Mouse (Mus musculus): Measurements from ENCODE around the gene Anapc2. TPM values are rescaled to one million over a fixed set of nuclear protein-coding genes. Genes with fewer than 3 reads are reported as not detected.

The Anapc2 gene
- total and polyA plus RNA-seq, 2 experiments from 2014 or later = 41.0 to 48.6 TPM

DNA sequence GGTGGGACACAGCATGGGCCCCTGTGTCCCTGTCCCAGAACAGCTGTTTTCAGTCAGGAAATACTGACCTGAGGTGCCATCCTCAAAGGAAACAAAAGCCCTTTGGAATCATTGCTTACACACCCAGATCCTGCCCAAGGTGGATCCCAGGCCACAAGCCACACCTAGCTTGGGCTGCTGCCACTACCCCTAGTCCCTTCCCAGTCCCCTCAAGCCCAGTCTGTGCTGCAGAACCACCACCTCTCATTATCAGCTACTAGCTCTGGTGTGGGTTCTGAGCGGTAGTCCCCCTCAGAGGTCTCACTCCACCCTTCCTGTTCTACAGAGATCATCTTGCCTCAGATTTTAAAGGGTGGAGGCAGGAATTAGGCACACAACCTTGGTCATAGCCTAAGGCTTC, 14.0 kb downstream of the Anapc2 start:
- peaks cover 34% of the 10 kb centered on the region for H3K27me3 ChIP-seq (ENCODE audit: control insufficient read depth, insufficient read depth, low read length)
- H3K9ac ChIP-seq (replicated peaks; ENCODE audit: low read depth, low read length) = no peak overlapping the region
- H3K27ac ChIP-seq (ENCODE audit: low read depth) = no peak overlapping the region
- H3K9me3 ChIP-seq (replicated peaks; ENCODE audit: control insufficient read depth, low read length) = no peaks in the 10 kb centered on the region
- H3K4me1 ChIP-seq (ENCODE audit: control insufficient read depth, insufficient read depth) = peaks cover 11% of the 10 kb centered on the region
- H3K4me3 ChIP-seq (ENCODE audit: low read depth, low read length) = no peak overlapping the region
- no peak for ATAC-seq (ENCODE audit: insufficient read depth, low read depth)
- WGBS = 53% methylated on average over 1 of the region's 1 CpGs
- peaks cover 44% of the 10 kb centered on the region for H3K36me3 ChIP-seq (replicated peaks; ENCODE audit: control insufficient read depth, insufficient read depth, low read length)
- TF ChIP-seq CTCF (IDR thresholded peaks at IDR 0.05; ENCODE audit: low read depth) (no peak), EP300 (IDR thresholded peaks at IDR 0.05; ENCODE audit: low read depth) (no peak)
- no peak for DNase-seq (ENCODE audit: low spot score)
- no peak overlapping the region for H3K4me2 ChIP-seq (ENCODE audit: low read depth, low read length)

DNA sequence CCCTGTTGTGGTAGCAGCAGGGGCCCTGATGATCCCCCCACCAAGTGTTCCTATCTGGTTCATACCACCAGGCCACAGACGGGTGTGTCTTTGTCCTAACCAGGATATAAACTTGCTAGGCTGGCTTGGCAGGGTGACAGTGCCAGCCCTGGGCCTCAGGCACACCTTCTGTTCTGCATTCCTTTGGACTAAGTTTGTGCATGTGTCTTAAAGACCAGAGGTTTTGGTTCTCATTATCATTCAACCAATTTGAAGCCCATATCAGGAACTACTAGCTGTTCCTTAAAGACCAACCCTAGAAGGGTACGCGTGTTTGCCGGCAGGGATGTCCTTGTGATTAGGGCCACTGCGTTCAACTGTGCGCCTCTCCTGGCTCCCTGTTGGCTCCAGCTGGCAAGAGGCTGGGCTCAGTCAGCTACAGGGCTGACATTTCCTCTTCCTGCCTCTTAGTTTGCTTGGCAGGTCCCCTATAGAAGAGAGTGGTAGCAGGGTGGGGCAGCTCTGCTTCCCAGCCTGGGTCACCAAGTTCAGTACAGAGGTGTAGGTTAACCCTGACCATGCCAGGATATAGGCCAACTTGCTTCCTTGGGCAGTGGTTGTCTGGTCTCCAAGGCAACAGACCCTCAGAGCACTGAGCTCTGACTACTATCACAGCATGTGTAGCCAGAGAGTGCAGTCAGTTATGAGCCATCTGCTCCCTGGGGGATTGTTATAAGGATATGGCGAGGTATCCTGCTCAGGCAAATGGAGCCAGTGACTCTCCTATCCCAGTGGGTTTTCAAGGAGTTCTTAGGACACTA, 14.8 kb downstream of the Anapc2 start:
- DNase-seq (ENCODE audit: low spot score) = no peak
- peaks cover 40% of the 10 kb centered on the region for H3K36me3 ChIP-seq (replicated peaks; ENCODE audit: control insufficient read depth, insufficient read depth, low read length)
- no peak overlapping the region for H3K4me3 ChIP-seq (ENCODE audit: low read depth, low read length)
- no peak overlapping the region for H3K4me2 ChIP-seq (ENCODE audit: low read depth, low read length)
- peaks cover 12% of the 10 kb centered on the region for H3K4me1 ChIP-seq (ENCODE audit: control insufficient read depth, insufficient read depth)
- H3K9ac ChIP-seq (replicated peaks; ENCODE audit: low read depth, low read length) = no peak overlapping the region
- H3K27ac ChIP-seq (ENCODE audit: low read depth) = no peak overlapping the region
- ATAC-seq (ENCODE audit: insufficient read depth, low read depth) = peak; percentile 43
- TF ChIP-seq EP300 (IDR thresholded peaks at IDR 0.05; ENCODE audit: low read depth) = no peak
- TF ChIP-seq CTCF (IDR thresholded peaks at IDR 0.05; ENCODE audit: low read depth) = no peak
- no peaks in the 10 kb centered on the region for H3K9me3 ChIP-seq (replicated peaks; ENCODE audit: control insufficient read depth, low read length)
- H3K27me3 ChIP-seq (ENCODE audit: control insufficient read depth, insufficient read depth, low read length) = peaks cover 41% of the 10 kb centered on the region
- WGBS = 24% methylated on average over 7 of the region's 7 CpGs

DNA sequence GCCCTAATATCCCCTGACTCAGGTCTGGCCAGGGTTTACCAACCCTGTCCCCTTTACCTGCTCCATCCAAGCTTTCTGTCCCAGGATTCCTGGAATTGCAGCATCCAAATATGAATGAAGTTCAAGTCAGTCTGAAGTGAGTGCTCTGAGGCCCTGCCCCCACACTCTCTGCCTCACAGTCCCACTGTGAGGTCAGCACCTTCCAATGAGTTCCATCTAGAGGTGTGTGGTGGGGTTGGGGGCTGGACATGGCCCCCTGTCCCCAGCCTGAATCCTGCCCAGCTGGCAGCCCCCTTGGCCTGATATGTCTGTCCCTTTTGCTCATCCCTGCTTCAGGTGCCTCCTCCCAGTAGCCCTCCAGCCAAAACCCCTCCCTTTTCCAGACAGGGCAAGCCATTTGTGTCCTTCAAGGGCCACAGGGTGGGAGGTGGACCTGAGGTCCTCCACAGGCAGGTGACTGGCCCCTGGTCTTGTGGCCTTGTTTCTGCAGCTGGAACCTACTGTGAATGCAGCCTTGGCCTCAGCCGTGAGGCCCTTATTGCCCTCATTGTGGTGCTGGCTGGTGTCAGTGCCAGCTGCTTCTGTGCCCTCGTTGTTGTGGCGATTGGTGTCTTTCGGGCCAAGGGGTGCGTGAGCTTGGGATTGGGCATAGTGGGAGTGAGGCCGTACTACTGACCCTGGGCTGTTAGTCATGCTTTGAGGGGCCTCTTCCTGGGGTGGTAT, 15.8 kb downstream of the Anapc2 start, which contains the start of gene Tmem210:
Gene Tmem210, plus strand, starts transcription at position 219 of the 723 bp plus-strand sequence.
- WGBS = 73% methylated on average over 6 of the region's 6 CpGs
- TF ChIP-seq CTCF (IDR thresholded peaks at IDR 0.05; ENCODE audit: low read depth) (no peak), EP300 (IDR thresholded peaks at IDR 0.05; ENCODE audit: low read depth) (no peak)
- ATAC-seq (ENCODE audit: insufficient read depth, low read depth) (no peak), DNase-seq (ENCODE audit: low spot score) (no peak)
- H3K4me1 ChIP-seq (ENCODE audit: control insufficient read depth, insufficient read depth) = peaks cover 18% of the 10 kb centered on the region
- peaks cover 49% of the 10 kb centered on the region for H3K27me3 ChIP-seq (ENCODE audit: control insufficient read depth, insufficient read depth, low read length)
- H3K4me2 ChIP-seq (ENCODE audit: low read depth, low read length) = no peak within 1 kb of the TSS
- no peak within 1 kb of the TSS for H3K27ac ChIP-seq (ENCODE audit: low read depth)
- peaks cover 29% of the 10 kb centered on the region for H3K36me3 ChIP-seq (replicated peaks; ENCODE audit: control insufficient read depth, insufficient read depth, low read length)
- no peak within 1 kb of the TSS for H3K9ac ChIP-seq (replicated peaks; ENCODE audit: low read depth, low read length)
- H3K9me3 ChIP-seq (replicated peaks; ENCODE audit: control insufficient read depth, low read length) = no peaks in the 10 kb centered on the region
- no peak within 1 kb of the TSS for H3K4me3 ChIP-seq (ENCODE audit: low read depth, low read length)

DNA sequence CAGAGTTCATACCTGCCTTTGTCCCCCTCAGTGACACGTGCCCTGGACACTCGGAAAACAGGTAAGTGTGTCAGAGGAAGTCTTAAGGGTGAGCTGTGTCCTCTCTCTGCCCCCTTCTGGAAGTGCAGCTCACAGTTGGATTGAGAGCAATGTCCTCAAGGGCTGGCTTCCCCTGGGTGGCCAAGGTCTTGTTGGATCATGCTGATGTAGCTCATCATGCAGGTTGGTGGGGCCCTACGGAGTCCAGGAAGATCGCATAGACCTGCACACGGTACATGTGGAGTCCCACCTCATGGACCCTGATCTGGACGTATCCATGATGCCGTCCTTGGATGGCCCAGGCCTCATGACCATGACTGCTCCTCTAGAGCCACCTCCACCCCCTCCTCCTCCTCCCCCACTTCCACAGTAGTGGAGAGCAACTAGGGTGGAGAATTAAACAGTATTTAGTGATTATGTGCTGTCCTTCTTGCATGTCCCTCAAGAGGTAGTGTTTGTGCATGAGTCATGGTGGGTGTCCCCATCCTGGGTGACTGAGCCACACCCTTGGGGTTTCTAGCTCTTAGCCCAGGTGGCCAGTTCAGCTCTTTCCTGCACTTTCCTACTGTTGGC, 16.6 kb downstream of the Anapc2 start:
- TF ChIP-seq CTCF (IDR thresholded peaks at IDR 0.05; ENCODE audit: low read depth) = no peak
- no peak for TF ChIP-seq EP300 (IDR thresholded peaks at IDR 0.05; ENCODE audit: low read depth)
- no peak overlapping the region for H3K27ac ChIP-seq (ENCODE audit: low read depth)
- ATAC-seq (ENCODE audit: insufficient read depth, low read depth) (no peak), DNase-seq (ENCODE audit: low spot score) (no peak)
- peaks cover 23% of the 10 kb centered on the region for H3K36me3 ChIP-seq (replicated peaks; ENCODE audit: control insufficient read depth, insufficient read depth, low read length)
- no peaks in the 10 kb centered on the region for H3K9me3 ChIP-seq (replicated peaks; ENCODE audit: control insufficient read depth, low read length)
- H3K4me3 ChIP-seq (ENCODE audit: low read depth, low read length) = no peak overlapping the region
- no peak overlapping the region for H3K4me2 ChIP-seq (ENCODE audit: low read depth, low read length)
- H3K9ac ChIP-seq (replicated peaks; ENCODE audit: low read depth, low read length) = no peak overlapping the region
- WGBS = 81% methylated on average over 7 of the region's 7 CpGs
- peaks cover 53% of the 10 kb centered on the region for H3K27me3 ChIP-seq (ENCODE audit: control insufficient read depth, insufficient read depth, low read length)
- H3K4me1 ChIP-seq (ENCODE audit: control insufficient read depth, insufficient read depth) = peaks cover 18% of the 10 kb centered on the region

DNA sequence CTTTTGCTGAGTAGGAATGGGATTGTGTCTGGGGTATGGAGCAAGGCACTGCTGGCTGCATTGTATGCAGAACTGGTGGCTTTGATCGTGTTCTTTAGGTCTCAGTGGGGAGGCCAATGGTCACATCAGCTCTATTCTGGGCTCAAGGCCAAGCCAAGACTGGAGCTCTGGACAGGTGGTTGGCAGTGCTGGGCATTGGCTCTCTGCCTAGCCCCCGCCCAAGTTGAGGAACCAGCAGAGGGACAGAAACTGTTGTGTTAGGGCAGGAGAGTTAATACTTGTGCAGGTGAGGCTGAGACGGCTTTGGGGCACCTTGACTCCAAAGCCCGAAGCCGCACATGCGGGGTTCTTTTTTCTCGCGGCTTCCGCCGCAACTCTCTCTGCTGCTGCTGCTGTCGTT, 17.4 kb downstream of the Anapc2 start, which contains the start of gene Lrrc26:
Gene Lrrc26, plus strand, starts transcription at position 265 of the 400 bp plus-strand sequence.
- no peaks in the 10 kb centered on the region for H3K9me3 ChIP-seq (replicated peaks; ENCODE audit: control insufficient read depth, low read length)
- H3K36me3 ChIP-seq (replicated peaks; ENCODE audit: control insufficient read depth, insufficient read depth, low read length) = peaks cover 15% of the 10 kb centered on the region
- peak within 1 kb of the TSS; percentile 52 for H3K4me2 ChIP-seq (ENCODE audit: low read depth, low read length)
- H3K27ac ChIP-seq (ENCODE audit: low read depth) = no peak within 1 kb of the TSS
- DNase-seq (ENCODE audit: low spot score) = no peak
- H3K4me3 ChIP-seq (ENCODE audit: low read depth, low read length) = peak within 1 kb of the TSS; percentile 29
- no peak for ATAC-seq (ENCODE audit: insufficient read depth, low read depth)
- peaks cover 61% of the 10 kb centered on the region for H3K27me3 ChIP-seq (ENCODE audit: control insufficient read depth, insufficient read depth, low read length)
- H3K4me1 ChIP-seq (ENCODE audit: control insufficient read depth, insufficient read depth) = peaks cover 18% of the 10 kb centered on the region
- H3K9ac ChIP-seq (replicated peaks; ENCODE audit: low read depth, low read length) = no peak within 1 kb of the TSS
- 8% methylated on average over 11 of the region's 11 CpGs for WGBS
- TF ChIP-seq EP300 (IDR thresholded peaks at IDR 0.05; ENCODE audit: low read depth) (no peak), CTCF (IDR thresholded peaks at IDR 0.05; ENCODE audit: low read depth) (no peak)
